Mouse (Mus musculus): Measurements from ENCODE around the gene Supt5. TPM values are rescaled to one million over a fixed set of nuclear protein-coding genes. Genes with fewer than 3 reads are reported as not detected.

Gene Supt5
- total and polyA plus RNA-seq, 3 experiments, result 66.0 to 448 (median 156) TPM

- DNase-seq (ENCODE audit: low read depth, low spot score), result peak; percentile 84
These were observed 42.7 kb upstream of the Supt5 start for GRCm38 (mm10) chr7:28381017-28381790.

GRCm38 (mm10) chr7:28380237-28381016 is 41.9 kb upstream of the Supt5 start, which contains the start of gene Zfp36:
Gene Zfp36, minus strand, starts transcription at chr7:28380253.
- Histone ChIP-seq H3K9me3 (replicated peaks; ENCODE audit: insufficient read depth, low read length) (no peaks in the 10 kb centered on the region), H3K27ac (ENCODE audit: control insufficient read depth, low read depth, low read length) (peak within 1 kb of the TSS; percentile 95), H3K27me3 (ENCODE audit: control insufficient read depth in 1 of 2, insufficient read depth in 2 of 2, low read length in 2 of 2) (no peaks in the 10 kb centered on the region), H3K79me2 (ENCODE audit: control insufficient read depth, insufficient read depth, low read length, poor library complexity) (peaks cover 3% of the 10 kb centered on the region), H3K9ac (ENCODE audit: control insufficient read depth, low read depth, low read length, poor library complexity, severe bottlenecking) (peak within 1 kb of the TSS; percentile 86), H3K4me3 (ENCODE audit: control insufficient read depth in 1 of 2, insufficient read depth in 1 of 2, low read depth in 2 of 2, low read length in 2 of 2) (peak within 1 kb of the TSS; percentile 69 to 85), H3K36me3 (ENCODE audit: control insufficient read depth in 1 of 2, insufficient read depth in 2 of 2, low read length in 2 of 2) (peaks cover 0 to 20% of the 10 kb centered on the region in 2 experiments; a peak in 2 of 4 replicates), H3K4me1 (ENCODE audit: control insufficient read depth in 1 of 2, insufficient read depth in 2 of 2, low read length in 2 of 2) (peaks cover 6 to 32% of the 10 kb centered on the region in 2 experiments)
- DNase-seq (ENCODE audit: low read depth, low spot score), result peak; percentile 51
- TF ChIP-seq USF2 (IDR thresholded peaks at IDR 0.05; ENCODE audit: borderline replicate concordance in 1 of 2, insufficient read depth in 1 of 2, low read depth in 1 of 2, low read length in 2 of 2) (no peak), ZNF384 (IDR thresholded peaks at IDR 0.05; ENCODE audit: low read depth, low read length) (peak; percentile 93), RCOR1 (IDR thresholded peaks at IDR 0.05; ENCODE audit: low read depth, low read length) (no peak), ETS1 (IDR thresholded peaks at IDR 0.05; ENCODE audit: low read depth, low read length) (no peak), TBP (IDR thresholded peaks at IDR 0.05; ENCODE audit: low read depth, low read length) (peak; percentile 6), POLR2AphosphoS5 (IDR thresholded peaks at IDR 0.05; ENCODE audit: borderline replicate concordance, low read depth, low read length) (no peak), ZMIZ1 (IDR thresholded peaks at IDR 0.05; ENCODE audit: low read depth, low read length) (peak; percentile 5; the same call in 1 of the 2 replicates), HCFC1 (IDR thresholded peaks at IDR 0.05; ENCODE audit: low read depth, low read length) (0 out of 2 replicates have a peak, but pooled peaks have one; percentile 12), SIN3A (IDR thresholded peaks at IDR 0.05; ENCODE audit: low read length) (peak; percentile 7; the same call in 1 of the 2 replicates), CHD1 (IDR thresholded peaks at IDR 0.05; ENCODE audit: low read depth, low read length) (0 out of 2 replicates have a peak, but pooled peaks have one; percentile 55), MXI1 (IDR thresholded peaks at IDR 0.05; ENCODE audit: low read depth, low read length) (0 out of 2 replicates have a peak, but pooled peaks have one; percentile 18), MYB (IDR thresholded peaks at IDR 0.05; ENCODE audit: low read depth, low read length) (no peak)

More at GRCm38 (mm10) chr7:28381017-28381790, 42.7 kb upstream of the Supt5 start:
- Histone ChIP-seq H3K9me3 (replicated peaks; ENCODE audit: insufficient read depth, low read length) (no peaks in the 10 kb centered on the region), H3K79me2 (ENCODE audit: control insufficient read depth, insufficient read depth, low read length, poor library complexity) (peaks cover 3% of the 10 kb centered on the region), H3K27ac (ENCODE audit: control insufficient read depth, low read depth, low read length) (peak overlapping the region; percentile 95), H3K4me3 (ENCODE audit: control insufficient read depth in 1 of 2, insufficient read depth in 1 of 2, low read depth in 2 of 2, low read length in 2 of 2) (peak overlapping the region; percentile 57 to 85), H3K9ac (ENCODE audit: control insufficient read depth, low read depth, low read length, poor library complexity, severe bottlenecking) (peak overlapping the region; percentile 74), H3K27me3 (ENCODE audit: control insufficient read depth in 1 of 2, insufficient read depth in 2 of 2, low read length in 2 of 2) (no peaks in the 10 kb centered on the region), H3K4me1 (ENCODE audit: control insufficient read depth in 1 of 2, insufficient read depth in 2 of 2, low read length in 2 of 2) (peaks cover 6 to 29% of the 10 kb centered on the region in 2 experiments), H3K36me3 (ENCODE audit: control insufficient read depth in 1 of 2, insufficient read depth in 2 of 2, low read length in 2 of 2) (peaks cover 0 to 17% of the 10 kb centered on the region in 2 experiments; a peak in 2 of 4 replicates)
- TF ChIP-seq BHLHE40 (IDR thresholded peaks at IDR 0.05; ENCODE audit: borderline replicate concordance, low read depth, low read length) (peak; percentile 99), ELF1 (IDR thresholded peaks at IDR 0.05; ENCODE audit: low read depth, low read length) (peak; percentile 37; the same call in 1 of the 2 replicates), E2F4 (IDR thresholded peaks at IDR 0.05; ENCODE audit: borderline replicate concordance, low read depth, low read length) (no peak), MAZ (IDR thresholded peaks at IDR 0.05; ENCODE audit: low read depth, low read length) (peak; percentile 67), POLR2A (IDR thresholded peaks at IDR 0.05; ENCODE audit: control insufficient read depth in 1 of 2, insufficient read depth in 1 of 2, low read depth in 1 of 2, low read length in 2 of 2, poor library complexity in 1 of 2) (peak in 1 of 2 experiments; percentile 26; a peak in 1 of 4 replicates), NELFE (IDR thresholded peaks at IDR 0.05; ENCODE audit: low read depth, low read length) (no peak), ZNF384 (IDR thresholded peaks at IDR 0.05; ENCODE audit: low read depth, low read length) (peak; percentile 5; the same call in 1 of the 2 replicates), ETS1 (IDR thresholded peaks at IDR 0.05; ENCODE audit: low read depth, low read length) (peak; percentile 80), USF1 (IDR thresholded peaks at IDR 0.05; ENCODE audit: low read depth, low read length) (0 out of 2 replicates have a peak, but pooled peaks have one; percentile 40)

All from MEL (cell line).